Mouse (Mus musculus) ES-Bruce4 (cell line): ENCODE results near the gene E2f6. TPM values are rescaled to one million over a fixed set of nuclear protein-coding genes. Genes with fewer than 3 reads are reported as not detected.

Source experiments
- H3K27ac ChIP-seq: 2 replicates; pipeline ENCODE4 v1.5.1; 2012; ENCODE audit warnings: low read length, inconsistent platforms; ENCODE audit not compliant: insufficient read depth
- H3K27me3 ChIP-seq: 2 replicates; pipeline ENCODE4 v1.6.1; 2012; ENCODE audit warnings: mild to moderate bottlenecking, low read length, inconsistent platforms; ENCODE audit not compliant: control insufficient read depth, poor library complexity, insufficient read depth, severe bottlenecking
- H3K36me3 ChIP-seq: 2 replicates; pipeline ENCODE4 v1.6.1; 2012; ENCODE audit warnings: inconsistent platforms, mild to moderate bottlenecking, low read length, moderate library complexity; ENCODE audit not compliant: control insufficient read depth, poor library complexity, insufficient read depth, severe bottlenecking
- H3K4me1 ChIP-seq: one replicate; pipeline ENCODE4 v1.8.1; 2011; ENCODE audit warnings: low read length; ENCODE audit not compliant: control insufficient read depth, insufficient read depth
- H3K4me3 ChIP-seq: 2 replicates; pipeline ENCODE4 v1.5.1; 2011; ENCODE audit warnings: low read depth, mild to moderate bottlenecking, low read length
- H3K9ac ChIP-seq: 2 replicates; pipeline ENCODE4 v1.6.1; 2012; ENCODE audit warnings: low read depth, mild to moderate bottlenecking, inconsistent platforms; ENCODE audit not compliant: poor library complexity, severe bottlenecking
- H3K9me3 ChIP-seq: replicated peaks from 2 replicates; pipeline ENCODE4 v1.6.1; 2012; ENCODE audit warnings: mild to moderate bottlenecking, low read length, inconsistent platforms; ENCODE audit not compliant: control insufficient read depth, poor library complexity, insufficient read depth, severe bottlenecking
- CTCF ChIP-seq: IDR thresholded peaks from one replicate; pipeline ENCODE4 v1.8.1; 2011; ENCODE audit warnings: low read depth, low read length
- EP300 ChIP-seq: IDR thresholded peaks from 2 replicates; pipeline ENCODE4 v1.6.1; 2011; ENCODE audit warnings: low read depth, low read length; ENCODE audit not compliant: insufficient read depth
- POLR2A ChIP-seq: IDR thresholded peaks from one replicate; pipeline ENCODE4 v1.8.1; 2011; ENCODE audit warnings: low read length; ENCODE audit not compliant: insufficient read depth
- polyA plus RNA-seq: library from polyadenylated mRNA; stranded (reverse); fragments of >200 nt; gene quantifications from 2 replicates; pipeline ENCODE4 v1.2.4, GENCODE M21; 2011; ENCODE audit warnings: low read depth; ENCODE audit not compliant: missing spikeins, insufficient read depth, insufficient read length

The E2f6 gene
- polyA plus RNA-seq, 1 experiment, result 22.2 TPM

GRCm38 (mm10) chr12:16875269-16875668 lies 64.5 kb downstream of the E2f6 start:
- no peak overlapping the region for H3K27ac ChIP-seq
- H3K27me3 ChIP-seq, result no peaks in the 10 kb centered on the region
- no peaks in the 10 kb centered on the region for H3K9me3 ChIP-seq
- no peak overlapping the region for H3K4me3 ChIP-seq
- H3K9ac ChIP-seq, result no peak overlapping the region
- TF ChIP-seq POLR2A, result no peak
- no peaks in the 10 kb centered on the region for H3K36me3 ChIP-seq
- no peaks in the 10 kb centered on the region for H3K4me1 ChIP-seq

GRCm38 (mm10) chr12:16875678-16876077 lies 64.9 kb downstream of the E2f6 start:
- Histone ChIP-seq H3K27me3 (no peaks in the 10 kb centered on the region), H3K4me3 (no peak overlapping the region), H3K27ac (no peak overlapping the region), H3K9me3 (no peaks in the 10 kb centered on the region), H3K36me3 (no peaks in the 10 kb centered on the region), H3K9ac (no peak overlapping the region), H3K4me1 (no peaks in the 10 kb centered on the region)
- TF ChIP-seq CTCF, result no peak
- no peak for TF ChIP-seq POLR2A
- no peak for TF ChIP-seq EP300

GRCm38 (mm10) chr12:16876667-16877066 lies 65.9 kb downstream of the E2f6 start:
- Histone ChIP-seq H3K4me1 (no peaks in the 10 kb centered on the region), H3K9me3 (no peaks in the 10 kb centered on the region), H3K27ac (no peak overlapping the region), H3K36me3 (no peaks in the 10 kb centered on the region), H3K27me3 (no peaks in the 10 kb centered on the region), H3K4me3 (no peak overlapping the region), H3K9ac (no peak overlapping the region)
- no peak for TF ChIP-seq POLR2A
- no peak for TF ChIP-seq CTCF
- no peak for TF ChIP-seq EP300

GRCm38 (mm10) chr12:16877141-16877540 lies 66.4 kb downstream of the E2f6 start:
- H3K36me3 ChIP-seq, result no peaks in the 10 kb centered on the region
- no peaks in the 10 kb centered on the region for H3K9me3 ChIP-seq
- H3K27ac ChIP-seq, result no peak overlapping the region
- no peak overlapping the region for H3K4me3 ChIP-seq
- TF ChIP-seq CTCF (no peak), EP300 (no peak), POLR2A (no peak)
- no peaks in the 10 kb centered on the region for H3K27me3 ChIP-seq
- H3K4me1 ChIP-seq, result no peaks in the 10 kb centered on the region
- H3K9ac ChIP-seq, result no peak overlapping the region

- no peak for TF ChIP-seq POLR2A
- TF ChIP-seq EP300, result no peak
- TF ChIP-seq CTCF, result no peak
- Histone ChIP-seq H3K27ac (no peak overlapping the region), H3K27me3 (no peaks in the 10 kb centered on the region), H3K9ac (no peak overlapping the region), H3K4me3 (no peak overlapping the region), H3K4me1 (no peaks in the 10 kb centered on the region), H3K9me3 (no peaks in the 10 kb centered on the region), H3K36me3 (no peaks in the 10 kb centered on the region)
These were observed 66.9 kb downstream of the E2f6 start for GRCm38 (mm10) chr12:16877679-16878078.

- Histone ChIP-seq H3K27me3 (no peaks in the 10 kb centered on the region), H3K4me1 (no peaks in the 10 kb centered on the region), H3K9ac (no peak overlapping the region), H3K36me3 (no peaks in the 10 kb centered on the region), H3K27ac (no peak overlapping the region), H3K9me3 (no peaks in the 10 kb centered on the region), H3K4me3 (no peak overlapping the region)
- TF ChIP-seq CTCF (no peak), POLR2A (no peak), EP300 (no peak)
These were observed 68.6 kb downstream of the E2f6 start for GRCm38 (mm10) chr12:16879369-16879768.

- Histone ChIP-seq H3K9ac (no peak overlapping the region), H3K4me1 (no peaks in the 10 kb centered on the region), H3K27ac (no peak overlapping the region), H3K4me3 (no peak overlapping the region), H3K9me3 (no peaks in the 10 kb centered on the region), H3K36me3 (no peaks in the 10 kb centered on the region), H3K27me3 (no peaks in the 10 kb centered on the region)
- TF ChIP-seq EP300 (no peak), POLR2A (no peak), CTCF (no peak)
These were observed 69.3 kb downstream of the E2f6 start for GRCm38 (mm10) chr12:16880077-16880476.
